Mouse (Mus musculus) liver (tissue): ENCODE results near the gene Esx1.

Source experiments
- DNase-seq: peaks from one replicate; pipeline ENCODE4 v3.0.0-alpha.2; 2020; ENCODE audit warnings: mixed read lengths

The Esx1 gene

DNA sequence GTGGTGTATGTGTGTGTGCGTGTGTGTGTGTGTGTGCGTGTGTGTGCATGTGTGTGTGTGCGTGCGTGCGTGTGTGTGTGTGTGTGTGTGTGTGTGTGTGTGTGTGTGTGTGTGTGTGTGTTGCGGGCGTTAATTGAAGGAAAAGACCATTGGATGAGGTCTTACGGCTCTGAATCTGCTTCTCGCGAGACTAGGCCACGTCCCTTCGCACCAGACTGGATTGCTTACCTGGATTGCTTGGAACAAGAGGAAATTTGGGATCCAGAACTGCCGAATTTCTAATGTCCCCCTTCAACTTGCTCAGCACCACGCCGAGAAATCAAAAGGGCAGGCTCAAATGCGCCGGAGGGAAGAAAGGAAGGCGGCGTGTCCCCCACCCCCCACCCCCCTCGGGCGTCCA is at the start of gene Esx1:
Gene Esx1, minus strand, starts transcription at position 366 of the 400 bp plus-strand sequence.
- DNase-seq = no peak

GRCm38 (mm10) chrX:137170021-137170420 is 48.1 kb upstream of the Esx1 start:
- DNase-seq = peak; percentile 10

GRCm38 (mm10) chrX:137167658-137168057 is 45.8 kb upstream of the Esx1 start:
- no peak for DNase-seq

DNA sequence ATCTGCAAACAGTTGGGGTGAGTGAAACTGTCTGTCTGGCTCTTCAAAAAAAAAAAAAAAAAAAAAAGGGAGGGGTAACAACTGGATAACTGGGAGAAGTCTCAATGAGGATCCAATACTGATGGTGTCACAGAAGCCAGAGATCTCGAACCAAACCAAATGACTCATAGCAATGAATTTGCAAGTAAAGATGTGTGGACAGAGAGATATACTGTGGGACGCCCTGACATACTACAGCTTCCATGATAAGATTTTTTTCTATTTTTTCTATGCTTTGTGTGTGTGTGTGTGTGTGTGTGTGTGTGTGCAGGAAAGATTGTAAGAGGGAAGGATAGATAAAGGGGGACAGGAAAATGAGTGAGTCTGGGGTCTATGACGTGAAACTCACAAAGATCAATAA is 43.7 kb upstream of the Esx1 start:
- DNase-seq = no peak

- DNase-seq = no peak
Observed at GRCm38 (mm10) chrX:137162700-137163099, 40.8 kb upstream of the Esx1 start.

GRCm38 (mm10) chrX:137160971-137161370 is 39.1 kb upstream of the Esx1 start:
- no peak for DNase-seq

DNA sequence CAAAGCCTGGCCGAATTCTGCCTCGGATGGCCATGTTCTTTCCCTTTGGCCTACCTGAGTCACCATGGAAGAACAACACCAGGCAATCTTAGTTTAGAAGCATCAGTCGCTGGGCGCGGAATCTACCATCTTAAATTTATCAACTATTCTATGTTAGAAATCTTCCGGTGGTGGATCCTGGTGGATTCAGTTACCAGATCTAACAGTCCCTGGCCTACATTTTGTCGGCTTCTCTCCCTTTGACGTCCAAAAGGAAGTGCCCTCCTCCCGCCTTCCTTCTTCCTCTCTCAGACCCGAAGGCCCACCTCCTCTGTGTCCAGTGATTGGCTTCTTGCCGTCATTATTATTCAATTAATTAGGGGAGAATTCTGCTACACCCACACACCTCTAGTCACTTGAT is 27.2 kb upstream of the Esx1 start:
- no peak for DNase-seq

GRCm38 (mm10) chrX:137144674-137145073 is 22.8 kb upstream of the Esx1 start:
- no peak for DNase-seq

GRCm38 (mm10) chrX:137143726-137144125 is 21.8 kb upstream of the Esx1 start:
- no peak for DNase-seq

- peak; percentile 14 for DNase-seq
Observed at GRCm38 (mm10) chrX:137142546-137142945, 20.7 kb upstream of the Esx1 start.

GRCm38 (mm10) chrX:137141669-137142068 is 19.8 kb upstream of the Esx1 start:
- DNase-seq = peak; percentile 44

DNA sequence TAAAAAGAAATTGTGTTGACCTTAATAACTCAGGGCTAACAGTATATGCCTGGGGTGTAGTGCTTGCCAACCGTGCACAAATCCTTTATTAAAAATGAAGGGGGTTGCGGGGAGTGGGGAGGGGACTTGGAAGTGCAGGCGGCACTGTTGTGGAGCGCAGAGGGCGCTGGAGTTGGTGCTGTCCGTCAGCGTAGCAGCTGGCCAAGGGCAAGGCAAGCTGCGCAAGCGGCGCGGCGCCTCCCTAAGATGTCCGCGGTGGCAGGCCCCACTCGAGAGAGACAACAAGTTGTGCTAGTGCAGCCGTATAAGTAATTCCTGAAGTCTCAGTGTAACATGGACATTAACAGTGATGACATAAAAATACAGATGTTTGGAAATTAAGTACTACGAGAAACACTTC is 5.7 kb upstream of the Esx1 start:
- DNase-seq = no peak

DNA sequence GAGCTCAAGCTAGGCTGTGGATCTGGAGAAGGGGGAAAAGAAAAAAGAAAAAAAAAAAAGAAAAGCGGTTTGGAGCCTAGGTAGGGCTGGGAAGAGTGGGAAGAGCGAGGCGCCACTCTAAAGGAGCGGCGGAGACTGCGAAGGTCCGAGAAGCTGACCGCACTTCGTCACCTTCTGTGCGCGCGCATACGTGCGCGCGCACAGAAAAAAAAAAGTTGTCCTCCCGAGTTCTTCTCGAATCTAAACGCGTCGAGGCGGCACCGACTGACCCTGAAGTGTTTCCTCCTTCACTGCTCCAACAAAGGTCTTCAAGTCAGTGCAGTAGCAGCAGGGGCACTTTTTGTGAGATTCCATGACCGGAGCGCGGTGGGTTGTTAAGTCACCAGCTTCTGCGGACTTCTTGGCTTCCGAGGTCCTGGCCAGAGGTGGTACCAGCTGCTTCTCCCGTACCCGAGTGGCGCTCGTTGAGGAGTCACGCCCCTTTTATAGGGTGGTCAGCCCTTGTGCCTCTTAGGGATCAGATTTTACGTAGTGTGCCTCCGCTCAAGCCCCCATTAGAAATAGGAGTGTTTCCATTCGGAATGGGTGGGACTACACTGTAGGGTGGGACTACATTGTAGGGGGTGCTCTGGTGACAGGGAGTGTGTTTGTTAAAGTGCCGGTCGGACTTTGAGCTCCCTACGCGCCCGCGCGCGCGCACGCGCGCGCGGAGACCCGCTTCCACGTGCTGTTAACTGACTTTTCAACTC is 2.0 kb downstream of the Esx1 start:
- no peak for DNase-seq

DNA sequence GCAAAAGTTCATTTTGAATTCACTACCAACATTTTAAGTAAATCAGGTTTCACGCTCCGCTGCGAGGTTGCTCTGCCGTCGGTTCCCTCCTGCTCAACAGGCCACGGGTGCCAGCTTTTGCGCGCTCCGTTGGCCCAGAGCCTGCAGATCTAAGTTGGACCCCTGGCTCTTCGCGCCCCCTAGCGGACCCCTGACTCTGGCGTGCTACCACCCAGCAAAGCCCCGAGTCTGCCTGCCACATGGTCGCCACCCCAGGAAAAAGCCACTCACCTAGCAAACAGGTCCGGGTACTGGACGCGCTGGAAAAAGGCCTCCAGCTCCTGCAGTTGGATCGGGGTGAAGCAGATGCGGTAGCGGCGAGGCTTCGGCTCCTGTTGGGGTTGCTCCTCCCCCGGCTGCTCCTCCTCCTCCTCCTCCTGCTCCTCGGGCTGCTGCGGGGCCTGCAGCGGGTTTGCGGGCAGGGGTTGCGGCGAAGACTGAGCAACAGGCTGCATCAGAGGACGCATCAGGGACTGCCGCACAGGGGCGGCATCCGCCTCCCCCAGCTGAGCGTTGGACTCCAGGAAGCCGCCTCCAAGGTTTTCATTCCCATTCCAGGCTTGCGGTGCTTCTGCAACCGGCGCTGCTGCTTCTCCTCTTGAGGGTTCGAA is 3.7 kb downstream of the Esx1 start:
- peak; percentile 57 for DNase-seq

DNA sequence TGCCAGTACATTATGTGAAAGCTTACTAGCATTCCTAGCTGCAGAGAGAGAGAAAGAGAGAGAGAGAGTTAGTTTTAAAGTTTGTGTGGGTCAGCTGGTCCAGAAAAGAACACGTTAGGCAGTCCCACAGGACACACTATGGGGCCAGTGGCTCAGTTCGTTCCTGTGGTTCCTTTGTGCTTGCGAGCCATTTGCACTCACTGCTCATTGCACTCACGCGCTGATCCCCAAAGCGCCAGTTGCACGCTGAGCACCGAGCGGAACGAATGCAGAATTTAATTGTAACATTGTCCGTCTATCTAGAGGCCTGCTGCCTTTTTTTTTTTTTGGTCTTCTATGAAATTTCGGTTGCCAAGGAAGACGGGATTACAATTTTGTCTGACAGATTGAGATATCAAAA is 15.4 kb downstream of the Esx1 start:
- no peak for DNase-seq

DNA sequence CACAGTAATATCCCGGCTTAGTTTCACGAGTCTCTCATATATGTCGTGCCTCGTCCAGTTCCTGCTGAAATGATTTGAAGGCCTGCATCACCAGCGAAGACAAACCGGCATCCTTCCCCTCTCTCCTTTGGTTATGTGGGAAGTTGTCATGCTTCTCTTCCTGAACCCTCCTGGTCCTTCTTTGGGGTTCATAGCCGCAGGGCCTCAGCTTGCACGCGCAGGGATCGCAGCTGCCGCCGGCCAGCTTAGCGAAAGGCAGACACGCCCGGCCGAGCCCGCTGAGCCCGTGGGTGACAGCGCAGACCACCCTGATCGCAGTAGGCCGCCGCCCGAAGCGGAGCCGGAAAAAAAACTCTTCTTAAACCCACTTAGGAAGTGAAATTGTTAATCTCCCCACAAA is 17.4 kb downstream of the Esx1 start:
- no peak for DNase-seq
